Mouse (Mus musculus) c-Kit-positive CD71-positive TER-119-negative erythroid progenitor cells, embryonic 14.5 days (primary cell): ENCODE measurements at regions not wholly inside any gene's neighbourhood (a gene's known extent, or its start where the extent isn't known, plus 50 kb on each side); places are given as distances from the start of the nearest gene placed in this dataset.

ENCODE experiments used
- DNase-seq: peaks from one replicate; pipeline ENCODE4 v3.0.0-alpha.2; 2013; ENCODE audit warnings: low read depth

- DNase-seq, result no peak
These were observed 185.8 kb upstream of the Sash1 start for GRCm38 (mm10) chr10:9071630-9072029.

- no peak for DNase-seq
These were observed 183.8 kb upstream of the Sash1 start for GRCm38 (mm10) chr10:9069608-9070190.

GRCm38 (mm10) chr10:9066566-9066965 lies 180.7 kb upstream of the Sash1 start:
- DNase-seq, result no peak

- DNase-seq, result no peak
These were observed 176.1 kb upstream of the Sash1 start for GRCm38 (mm10) chr10:9061979-9062378.

- DNase-seq, result no peak
These were observed 169.4 kb upstream of the Sash1 start for GRCm38 (mm10) chr10:9055274-9055673.

- no peak for DNase-seq
These were observed 167.5 kb upstream of the Sash1 start for GRCm38 (mm10) chr10:9053371-9053770.

GRCm38 (mm10) chr10:9047341-9047740 lies 161.5 kb upstream of the Sash1 start:
- DNase-seq, result no peak

GRCm38 (mm10) chr10:9044746-9045370 lies 159.0 kb upstream of the Sash1 start:
- DNase-seq, result no peak

GRCm38 (mm10) chr10:9043507-9043906 lies 157.6 kb upstream of the Sash1 start:
- DNase-seq, result no peak

GRCm38 (mm10) chr10:9030486-9030885 lies 144.6 kb upstream of the Sash1 start:
- no peak for DNase-seq

GRCm38 (mm10) chr10:9029506-9029905 lies 143.6 kb upstream of the Sash1 start:
- DNase-seq, result no peak

GRCm38 (mm10) chr10:9027070-9027807 lies 141.4 kb upstream of the Sash1 start:
- no peak for DNase-seq

GRCm38 (mm10) chr10:9014810-9015505 lies 129.1 kb upstream of the Sash1 start:
- no peak for DNase-seq

- no peak for DNase-seq
These were observed 127.7 kb upstream of the Sash1 start for GRCm38 (mm10) chr10:9013549-9013925.

- peak; percentile 5 for DNase-seq
These were observed 127.1 kb upstream of the Sash1 start for GRCm38 (mm10) chr10:9012829-9013548.

GRCm38 (mm10) chr10:9011906-9012305 lies 126.0 kb upstream of the Sash1 start:
- no peak for DNase-seq

- no peak for DNase-seq
These were observed 124.3 kb upstream of the Sash1 start for GRCm38 (mm10) chr10:9010191-9010590.

- no peak for DNase-seq
These were observed 119.5 kb upstream of the Sash1 start for GRCm38 (mm10) chr10:9005140-9005909.

GRCm38 (mm10) chr10:9002261-9002660 lies 116.4 kb upstream of the Sash1 start:
- DNase-seq, result no peak

GRCm38 (mm10) chr10:8998758-8999398 lies 113.0 kb upstream of the Sash1 start:
- no peak for DNase-seq

- DNase-seq, result no peak
These were observed 112.5 kb upstream of the Sash1 start for GRCm38 (mm10) chr10:8998356-8998755.
